Mouse (Mus musculus): ENCODE data around the gene Smok2b.

DNA sequence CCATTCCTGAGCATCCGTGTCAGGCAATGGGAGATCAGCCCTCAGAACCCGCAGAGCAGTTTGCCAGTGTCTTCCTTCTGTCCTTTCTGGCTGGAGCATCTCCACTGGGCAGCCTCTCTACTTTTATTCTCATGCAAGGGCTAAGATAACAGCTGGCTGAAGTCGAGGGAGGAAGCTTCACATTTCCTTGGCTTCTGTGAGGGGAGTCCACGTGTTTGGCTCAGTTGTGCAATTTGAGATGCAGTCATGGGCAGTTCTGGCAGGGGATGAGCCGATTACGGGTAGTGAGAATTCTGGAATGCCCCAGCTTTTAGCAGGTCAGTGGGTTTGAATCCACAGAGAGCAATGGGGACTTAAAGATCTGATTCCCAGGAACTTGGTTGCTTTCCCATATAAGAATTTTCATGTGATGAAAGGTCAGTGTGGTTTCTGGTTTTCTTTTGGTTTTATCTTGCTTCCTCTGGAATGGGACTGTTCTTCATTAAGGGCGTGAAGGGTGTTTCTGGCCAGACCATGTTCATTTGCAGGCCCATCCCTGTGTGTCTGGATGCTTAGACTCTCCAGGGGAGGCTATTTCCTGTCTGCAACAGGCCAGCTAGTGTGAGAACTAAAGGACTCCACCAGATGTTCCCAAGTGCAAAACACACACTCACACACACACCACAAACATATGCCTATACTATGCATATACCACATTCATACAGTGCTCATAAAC is 17.8 kb upstream of the Smok2b start:
- TF ChIP-seq CTCF (IDR thresholded peaks at IDR 0.05; ENCODE audit: control insufficient read depth, insufficient read depth, insufficient replicate concordance, low read depth, low read length) (no peak), POLR2A (IDR thresholded peaks at IDR 0.05; ENCODE audit: control insufficient read depth, low read depth, low read length) (no peak)

Measured in testis, adult 2 months (tissue).